ENCODE assay signal across 9 mouse cellular contexts in genomic region chr7:66955978-66956377, GRCm38 (mm10).
DNase-seq lines count a peak whose midpoint lies in the region; ATAC-seq lines count a peak whose summit lies in the region.
"Had no signal": no experiment of that assay in that cellular context is flagged by ENCODE, and none has a peak within 500 bp of the region (broad histone marks: within the 10 kb centered on the region; RNA-seq: fewer than 3 reads in every experiment).

No protein-coding gene starts in this region.

- 67% methylated on average over 2 of the region's 2 CpGs for WGBS in forebrain, embryonic 10.5 days
- WGBS in forebrain, embryonic 13.5 days = 67% methylated on average over 2 of the region's 2 CpGs
- 54% methylated on average over 2 of the region's 2 CpGs for WGBS in hindbrain, embryonic 16.5 days

- H3K36me3 ChIP-seq in forebrain, embryonic 10.5 days (replicated peaks) = no peaks in the 10 kb centered on the region
- no peaks in the 10 kb centered on the region for H3K36me3 ChIP-seq in forebrain, embryonic 13.5 days (ENCODE audit: poor library complexity, severe bottlenecking)
- H3K36me3 ChIP-seq in hindbrain, embryonic 16.5 days (ENCODE audit: control insufficient read depth, insufficient read depth, low read length) = no peaks in the 10 kb centered on the region
- H3K36me3 ChIP-seq: neural tube, embryonic 12.5 days had no signal

- H3K4me3 ChIP-seq in forebrain, embryonic 10.5 days = no peak overlapping the region
- no peak overlapping the region for H3K4me3 ChIP-seq in forebrain, embryonic 13.5 days
- no peak overlapping the region for H3K4me3 ChIP-seq in hindbrain, embryonic 16.5 days (ENCODE audit: low read length)
- H3K4me3 ChIP-seq: neural tube, embryonic 12.5 days had no signal

- no peak overlapping the region for H3K4me2 ChIP-seq in forebrain, embryonic 13.5 days
- no peak overlapping the region for H3K4me2 ChIP-seq in hindbrain, embryonic 16.5 days (ENCODE audit: low read length)
- H3K4me2 ChIP-seq: neural tube, embryonic 12.5 days had no signal

- H3K27me3 ChIP-seq in forebrain, embryonic 10.5 days (ENCODE audit: poor library complexity, severe bottlenecking) = no peaks in the 10 kb centered on the region
- H3K27me3 ChIP-seq in forebrain, embryonic 13.5 days = no peaks in the 10 kb centered on the region
- no peaks in the 10 kb centered on the region for H3K27me3 ChIP-seq in hindbrain, embryonic 16.5 days (replicated peaks; ENCODE audit: control insufficient read depth, insufficient read depth, low read length)
- H3K27me3 ChIP-seq: neural tube, embryonic 12.5 days had no signal

- no peak for ATAC-seq in forebrain, embryonic 13.5 days
- ATAC-seq in hindbrain, embryonic 16.5 days = peak; percentile 79

- peak overlapping the region; percentile 69; the same call in 1 of the 2 replicates for H3K27ac ChIP-seq in forebrain, embryonic 10.5 days
- no peak overlapping the region for H3K27ac ChIP-seq in forebrain, embryonic 13.5 days
- H3K27ac ChIP-seq in hindbrain, embryonic 16.5 days (ENCODE audit: low read depth, low read length) = peak overlapping the region; percentile 31; the same call in 1 of the 2 replicates
- H3K27ac ChIP-seq: neural tube, embryonic 12.5 days had no signal

- no peak for DNase-seq in forebrain, embryonic 10.5 days (ENCODE audit: extremely low spot score, low spot score)
- DNase-seq in 3T3-L1 (ENCODE audit: low read depth, low spot score) = peak; percentile 48
- DNase-seq in forelimb bud, embryonic 11.5 days (ENCODE audit: low read depth, low spot score) = peak; percentile 44
- peak; percentile 79 for DNase-seq in lung, postnatal 14 days
- no peak for DNase-seq in cerebellum, adult 9-11 months
- DNase-seq in left cerebral cortex, adult 11 months (ENCODE audit: low spot score) = no peak

- no peaks in the 10 kb centered on the region for H3K9me3 ChIP-seq in forebrain, embryonic 10.5 days
- H3K9me3 ChIP-seq in forebrain, embryonic 13.5 days (replicated peaks) = no peaks in the 10 kb centered on the region
- no peaks in the 10 kb centered on the region for H3K9me3 ChIP-seq in hindbrain, embryonic 16.5 days (ENCODE audit: control insufficient read depth, low read length)
- H3K9me3 ChIP-seq: neural tube, embryonic 12.5 days had no signal

- peaks cover 23% of the 10 kb centered on the region for H3K4me1 ChIP-seq in forebrain, embryonic 10.5 days
- no peaks in the 10 kb centered on the region for H3K4me1 ChIP-seq in forebrain, embryonic 13.5 days
- peaks cover 6% of the 10 kb centered on the region; the same call in 1 of the 2 replicates for H3K4me1 ChIP-seq in hindbrain, embryonic 16.5 days (ENCODE audit: control insufficient read depth, insufficient read depth, low read depth, low read length)
- H3K4me1 ChIP-seq: neural tube, embryonic 12.5 days had no signal

- H3K9ac ChIP-seq in forebrain, embryonic 13.5 days = no peak overlapping the region
- H3K9ac ChIP-seq in hindbrain, embryonic 16.5 days (ENCODE audit: low read depth, low read length) = no peak overlapping the region
- H3K9ac ChIP-seq: neural tube, embryonic 12.5 days had no signal

Comparison
In these comparisons a context has a peak if more than half of its experiments do, and no peak if none do; other contexts are left out.
1. DNase-seq: peak in 3T3-L1 (single experiment), forelimb bud, embryonic 11.5 days (single experiment) and lung, postnatal 14 days (single experiment); none in forebrain, embryonic 10.5 days (single experiment), cerebellum, adult 9-11 months (single experiment) and left cerebral cortex, adult 11 months (single experiment).